Mouse (Mus musculus) olfactory bulb, adult 2 months (tissue): ENCODE data around the gene Sipa1l3.

Experiments used
- CTCF ChIP-seq: fragments of 200-500 bp; IDR thresholded peaks from 2 replicates; pipeline ENCODE4 v1.5.1; 2012; ENCODE audit warnings: low read depth, mild to moderate bottlenecking, low read length, moderate library complexity; ENCODE audit not compliant: insufficient read depth
- POLR2A ChIP-seq: fragments of 200-500 bp; IDR thresholded peaks from 2 replicates; pipeline ENCODE4 v1.6.1; 2012; ENCODE audit warnings: mild to moderate bottlenecking, low read depth, low read length, moderate library complexity; ENCODE audit not compliant: insufficient read depth

- TF ChIP-seq CTCF = no peak
- no peak for TF ChIP-seq POLR2A
These were observed 85.4 kb downstream of the Sipa1l3 start for GRCm38 (mm10) chr7:29432947-29433553.
